Mouse (Mus musculus) CD4-positive naive resting alpha-beta T cell, adult 57 days (primary cell): ENCODE results near the gene Olfr288. TPM values are rescaled to one million over a fixed set of nuclear protein-coding genes. Genes with fewer than 3 reads are reported as not detected.

ENCODE experiments used
- total RNA-seq: library from RNA; stranded (reverse); gene quantifications from one replicate; pipeline ENCODE4 v1.2.4, GENCODE M21; 2023

Gene Olfr288
- total RNA-seq = not detected

DNA sequence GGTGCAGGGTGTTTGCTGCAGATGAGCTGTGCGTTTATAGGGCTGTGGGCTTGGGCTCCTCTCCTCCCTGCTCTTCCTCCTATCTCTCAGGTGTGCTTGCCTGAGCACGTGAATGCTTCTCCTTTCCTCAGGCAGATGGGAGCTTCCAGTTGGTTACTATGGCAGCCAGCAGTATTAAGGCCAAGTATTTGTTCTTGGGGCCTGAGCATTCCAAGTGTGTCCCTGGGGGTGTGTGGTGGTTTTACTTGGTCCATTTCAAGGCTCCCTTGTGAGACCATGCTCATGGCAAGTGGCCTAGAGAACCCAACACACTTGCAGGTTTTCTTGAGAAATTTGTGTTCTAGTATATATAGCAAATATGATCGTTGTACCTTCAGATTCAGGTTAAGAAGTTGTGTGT lies at the start of gene Olfr288:
TSS of gene Olfr288 (minus strand) at position 101 of the 400 bp plus-strand sequence.

DNA sequence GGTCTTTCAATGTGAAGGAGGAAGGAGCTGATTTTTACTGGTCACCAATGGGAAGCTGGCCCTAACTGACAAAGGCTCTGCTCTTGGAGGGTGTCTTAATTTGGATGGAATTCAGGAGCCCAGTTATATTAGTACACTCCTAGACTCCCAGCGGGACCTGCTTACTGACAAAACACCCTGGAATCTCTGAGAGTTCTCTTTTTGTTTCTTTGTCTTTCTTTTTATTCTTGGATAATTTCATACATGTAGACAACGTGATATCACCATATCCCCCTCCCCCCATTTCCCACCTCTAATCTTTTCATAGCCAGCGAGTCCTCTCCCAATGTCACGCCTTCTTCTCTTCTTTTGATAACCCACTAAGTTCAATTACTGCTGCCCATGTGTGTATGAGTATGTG lies 39.0 kb upstream of the Olfr288 start, which contains the start of gene Olfr286:
TSS of gene Olfr286 (minus strand) at position 101 of the 400 bp plus-strand sequence.

DNA sequence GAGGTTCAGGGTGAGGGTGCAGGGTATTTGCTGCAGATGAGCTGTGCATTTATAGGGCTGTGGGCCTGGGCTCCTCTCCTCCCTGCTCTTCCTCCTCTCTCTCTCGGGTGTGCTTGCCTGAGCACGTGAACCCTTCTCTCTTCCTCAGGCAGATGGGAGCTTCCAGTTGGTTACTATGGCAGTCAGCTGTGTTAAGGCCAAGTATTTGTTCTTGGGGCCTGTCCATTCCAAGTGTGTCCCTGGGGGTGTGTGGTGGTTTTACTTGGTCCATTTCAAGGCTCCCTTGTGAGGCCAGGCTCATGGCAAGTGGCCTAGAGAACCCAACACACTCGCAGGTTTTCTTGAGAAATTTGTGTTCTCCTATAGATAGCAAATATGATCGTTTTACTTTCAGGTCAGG lies 25.5 kb upstream of the Olfr288 start, which contains the start of the genes Gm44579 and Olfr287:
TSS of gene Gm44579 (minus strand) at position 101 of the 400 bp plus-strand sequence.
TSS of gene Olfr287 (minus strand) at position 180 of the 400 bp plus-strand sequence.

DNA sequence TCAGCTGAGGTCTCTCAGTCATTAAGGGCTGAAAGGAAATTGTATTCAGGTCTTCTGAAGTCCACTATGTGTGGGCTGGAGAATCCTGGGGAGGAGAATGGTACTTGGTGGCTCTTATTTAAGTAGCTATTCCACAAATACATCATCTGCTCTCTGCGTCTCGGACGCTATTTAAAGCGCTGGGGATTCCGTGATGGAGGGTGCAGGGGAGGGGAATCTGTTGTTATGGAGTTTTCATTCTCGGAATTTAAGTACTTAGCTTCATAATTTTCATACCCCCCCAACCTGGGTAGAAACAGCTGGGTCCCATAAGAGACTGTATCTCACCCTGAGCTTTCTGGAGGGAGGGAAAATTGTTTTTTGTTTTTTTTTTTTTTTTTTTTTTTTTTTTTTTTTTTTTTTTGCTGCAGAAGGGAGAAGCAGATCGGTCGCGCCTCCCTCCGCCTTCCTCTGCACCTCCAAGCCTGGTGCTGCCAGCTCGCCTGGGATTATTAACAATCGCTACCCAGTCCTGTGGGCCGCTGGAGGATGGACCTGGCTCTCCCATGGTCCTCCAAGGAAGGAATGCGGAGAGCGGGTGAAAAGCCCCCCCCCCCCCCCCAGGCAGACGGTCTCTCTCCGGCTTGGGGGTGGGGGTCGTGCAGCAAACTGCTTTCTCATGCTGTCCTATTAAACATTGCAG lies 28.2 kb downstream of the Olfr288 start, which contains the start of gene Ccdc184:
TSS of gene Ccdc184 (plus strand) at position 196 of the 682 bp plus-strand sequence.

DNA sequence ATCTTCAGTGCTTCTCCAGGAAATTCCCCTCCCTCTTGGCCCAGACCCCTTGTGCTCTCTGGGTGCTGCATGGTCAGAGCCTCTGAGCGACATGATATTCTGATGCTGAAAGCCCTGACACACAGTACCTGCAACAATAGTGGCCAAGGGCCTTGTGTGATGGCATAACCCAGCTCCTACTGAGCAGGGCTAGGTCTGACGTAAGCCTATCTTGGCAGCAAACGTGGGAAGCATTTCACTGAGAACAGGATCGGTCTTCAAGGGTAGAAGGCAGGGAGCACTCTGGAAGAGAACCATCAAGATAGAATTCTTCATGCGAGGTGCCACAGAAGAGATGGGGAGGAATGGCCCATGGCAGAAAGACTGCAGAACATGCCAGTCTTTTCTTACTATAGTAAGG lies 29.8 kb downstream of the Olfr288 start, which contains the start of gene Asb8:
TSS of gene Asb8 (minus strand) at position 101 of the 400 bp plus-strand sequence.

Other genes with a start within 250 kb of the Olfr288 start
- gene Tmem106c, start 231.3 kb downstream of the Olfr288 start, total RNA-seq = 17.4 TPM
- gene Col2a1, start 190.8 kb downstream of the Olfr288 start, total RNA-seq = 0.59 TPM
- 14.6 TPM for gene Pfkm, start 103.0 kb downstream of the Olfr288 start, total RNA-seq
- 49.2 TPM for gene Senp1, start 101.8 kb downstream of the Olfr288 start, total RNA-seq
- 15.4 TPM for gene Asb8, start 29.9 kb downstream of the Olfr288 start, total RNA-seq
- not detected for gene Ccdc184, start 28.4 kb downstream of the Olfr288 start, total RNA-seq
- not detected for gene Gm44579, start 25.4 kb upstream of the Olfr288 start, total RNA-seq
- not detected for gene Olfr287, start 25.5 kb upstream of the Olfr288 start, total RNA-seq
- gene Olfr286, start 38.9 kb upstream of the Olfr288 start, total RNA-seq = not detected
- gene H1fnt, start 61.8 kb upstream of the Olfr288 start, total RNA-seq = not detected
- not detected for gene Zfp641, start 100.6 kb upstream of the Olfr288 start, total RNA-seq
- not detected for gene Olfr285, start 121.8 kb upstream of the Olfr288 start, total RNA-seq
- not detected for gene Olfr284, start 145.4 kb upstream of the Olfr288 start, total RNA-seq
- not detected for gene Olfr283, start 185.4 kb upstream of the Olfr288 start, total RNA-seq
- gene Olfr282, start 235.7 kb upstream of the Olfr288 start, total RNA-seq = not detected